Mouse (Mus musculus) MN1 (cell line): ENCODE data around the gene Rbm44.

Source experiments
- DNase-seq: peaks from one replicate; pipeline ENCODE4 v3.0.0-alpha.2; 2016; ENCODE audit warnings: low spot score

The Rbm44 gene

GRCm38 (mm10) chr1:91179533-91180173, 34.8 kb downstream of the Rbm44 start, which contains the start of gene Ramp1:
Ramp1 (plus strand) TSS chr1:91179822.
- no peak for DNase-seq

- DNase-seq, result no peak
Observed at GRCm38 (mm10) chr1:91180174-91180565, 35.3 kb downstream of the Rbm44 start.

- no peak for DNase-seq
Observed at GRCm38 (mm10) chr1:91180723-91181122, 35.8 kb downstream of the Rbm44 start.

- no peak for DNase-seq
Observed at GRCm38 (mm10) chr1:91181261-91181660, 36.4 kb downstream of the Rbm44 start.

- no peak for DNase-seq
Observed at GRCm38 (mm10) chr1:91181784-91182450, 37.0 kb downstream of the Rbm44 start.

GRCm38 (mm10) chr1:91183305-91183704, 38.4 kb downstream of the Rbm44 start:
- DNase-seq, result no peak

- no peak for DNase-seq
Observed at GRCm38 (mm10) chr1:91186677-91187076, 41.8 kb downstream of the Rbm44 start.

- DNase-seq, result no peak
Observed at GRCm38 (mm10) chr1:91187315-91187714, 42.4 kb downstream of the Rbm44 start.

- no peak for DNase-seq
Observed at GRCm38 (mm10) chr1:91187786-91188640, 43.1 kb downstream of the Rbm44 start.

- no peak for DNase-seq
Observed at GRCm38 (mm10) chr1:91188851-91189460, 44.1 kb downstream of the Rbm44 start.

GRCm38 (mm10) chr1:91192184-91192583, 47.3 kb downstream of the Rbm44 start:
- no peak for DNase-seq

GRCm38 (mm10) chr1:91193242-91193641, 48.4 kb downstream of the Rbm44 start:
- DNase-seq, result no peak

- no peak for DNase-seq
Observed at GRCm38 (mm10) chr1:91193680-91194079, 48.8 kb downstream of the Rbm44 start.

GRCm38 (mm10) chr1:91199793-91200192, 54.9 kb downstream of the Rbm44 start:
- DNase-seq, result no peak

- no peak for DNase-seq
Observed at GRCm38 (mm10) chr1:91201122-91201521, 56.2 kb downstream of the Rbm44 start.

- no peak for DNase-seq
Observed at GRCm38 (mm10) chr1:91204221-91204765, 59.4 kb downstream of the Rbm44 start.

- DNase-seq, result no peak
Observed at GRCm38 (mm10) chr1:91205651-91206050, 60.8 kb downstream of the Rbm44 start.

- DNase-seq, result no peak
Observed at GRCm38 (mm10) chr1:91206336-91206735, 61.4 kb downstream of the Rbm44 start.

GRCm38 (mm10) chr1:91206873-91207272, 62.0 kb downstream of the Rbm44 start:
- no peak for DNase-seq

- DNase-seq, result no peak
Observed at GRCm38 (mm10) chr1:91207334-91208074, 62.6 kb downstream of the Rbm44 start.

GRCm38 (mm10) chr1:91209343-91209742, 64.5 kb downstream of the Rbm44 start:
- DNase-seq, result no peak
